Mouse (Mus musculus): ENCODE results near the gene Prm3. TPM values are rescaled to one million over a fixed set of nuclear protein-coding genes. Genes with fewer than 3 reads are reported as not detected.
"Not testable (repeated sequence)": the region's sequence is repeated elsewhere in the genome, so short reads cannot be mapped to it uniquely, and the experiment has no call there.

The Prm3 gene
- polyA plus RNA-seq, 1 experiment from 2014 or later: not detected

DNA sequence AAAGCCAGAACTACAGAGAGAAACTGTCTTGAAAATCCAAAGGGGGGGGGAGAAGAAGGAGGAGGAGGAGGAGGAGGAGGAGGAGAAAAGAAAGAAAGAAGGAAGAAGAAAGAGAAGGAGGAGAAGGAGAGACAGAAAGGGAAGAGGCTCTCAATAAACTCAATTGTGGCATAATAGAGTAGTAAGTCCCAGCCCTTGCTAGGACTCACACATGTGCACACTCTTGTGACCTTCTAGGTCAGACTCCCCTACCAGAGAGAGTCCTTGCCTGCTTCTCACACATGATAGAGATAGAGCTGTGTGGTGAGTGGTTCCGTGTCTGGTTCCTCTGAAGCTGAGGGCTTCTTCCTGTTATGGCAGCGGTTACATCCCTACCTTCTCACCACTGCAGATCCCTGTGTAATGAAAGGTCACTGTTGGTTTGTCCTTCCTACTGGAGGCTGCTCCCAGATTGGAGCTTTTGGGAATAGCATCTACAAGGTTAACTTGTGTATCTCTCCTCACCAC lies 22.2 kb upstream of the Prm3 start, which contains the start of gene Gm11172:
Gene Gm11172 (plus strand): TSS at position 51 of the 507 bp plus-strand sequence.
- no peak within 1 kb of the TSS for H3K4me2 ChIP-seq (ENCODE audit: low read depth, low read length)
- H3K27ac ChIP-seq (ENCODE audit: low read length): no peak within 1 kb of the TSS
- H3K9ac ChIP-seq (ENCODE audit: low read length): no peak within 1 kb of the TSS
- 80% methylated on average over 2 of the region's 2 CpGs for WGBS
- no peak for ATAC-seq (replicated peaks; ENCODE audit: extremely low read depth, insufficient read depth, low FRiP score)
- no peaks in the 10 kb centered on the region for H3K27me3 ChIP-seq (ENCODE audit: control insufficient read depth, insufficient read depth, low read length)
- no peaks in the 10 kb centered on the region for H3K9me3 ChIP-seq (replicated peaks; ENCODE audit: control insufficient read depth, low read length)
- H3K4me3 ChIP-seq (ENCODE audit: low read length): no peak within 1 kb of the TSS
- peaks cover 9% of the 10 kb centered on the region for H3K4me1 ChIP-seq (ENCODE audit: control insufficient read depth, insufficient read depth, low read length)
- no peaks in the 10 kb centered on the region for H3K36me3 ChIP-seq (ENCODE audit: control insufficient read depth, insufficient read depth)

DNA sequence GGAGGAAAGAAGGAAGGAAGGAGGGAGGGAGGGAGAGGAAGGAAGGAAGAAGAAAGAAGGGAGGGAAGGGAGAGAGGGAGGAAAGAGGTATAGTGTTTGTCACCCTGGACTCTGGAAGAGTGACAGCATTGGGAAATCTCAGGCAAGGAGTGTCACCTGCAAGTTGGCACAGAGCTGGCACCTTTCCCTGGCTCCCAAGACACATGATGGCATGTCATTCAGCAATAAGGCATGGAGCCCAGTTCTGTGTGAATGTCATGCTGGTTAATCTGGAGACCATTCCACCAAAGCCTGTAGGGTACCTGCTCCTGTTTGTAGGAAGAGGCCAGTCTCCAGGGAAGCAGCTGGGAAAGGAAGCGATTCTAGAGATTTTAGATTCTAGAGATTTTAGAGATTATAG lies 19.7 kb upstream of the Prm3 start:
- no peak overlapping the region for H3K27ac ChIP-seq (ENCODE audit: low read length)
- H3K36me3 ChIP-seq (ENCODE audit: control insufficient read depth, insufficient read depth): no peaks in the 10 kb centered on the region
- no peak overlapping the region for H3K4me2 ChIP-seq (ENCODE audit: low read depth, low read length)
- ATAC-seq (replicated peaks; ENCODE audit: extremely low read depth, insufficient read depth, low FRiP score): no peak
- no peak overlapping the region for H3K4me3 ChIP-seq (ENCODE audit: low read length)
- H3K4me1 ChIP-seq (ENCODE audit: control insufficient read depth, insufficient read depth, low read length): peaks cover 9% of the 10 kb centered on the region
- WGBS: 91% methylated on average over 1 of the region's 1 CpGs
- no peak overlapping the region for H3K9ac ChIP-seq (ENCODE audit: low read length)
- no peaks in the 10 kb centered on the region for H3K9me3 ChIP-seq (replicated peaks; ENCODE audit: control insufficient read depth, low read length)
- no peaks in the 10 kb centered on the region for H3K27me3 ChIP-seq (ENCODE audit: control insufficient read depth, insufficient read depth, low read length)

- Histone ChIP-seq H3K36me3 (ENCODE audit: control insufficient read depth, insufficient read depth) (no peaks in the 10 kb centered on the region), H3K4me3 (ENCODE audit: low read length) (no peak within 1 kb of the TSS), H3K27ac (ENCODE audit: low read length) (no peak within 1 kb of the TSS), H3K9ac (ENCODE audit: low read length) (no peak within 1 kb of the TSS), H3K27me3 (ENCODE audit: control insufficient read depth, insufficient read depth, low read length) (no peaks in the 10 kb centered on the region), H3K4me1 (ENCODE audit: control insufficient read depth, insufficient read depth, low read length) (no peaks in the 10 kb centered on the region), H3K9me3 (replicated peaks; ENCODE audit: control insufficient read depth, low read length) (no peaks in the 10 kb centered on the region), H3K4me2 (ENCODE audit: low read depth, low read length) (no peak within 1 kb of the TSS)
- peak; percentile 63 for ATAC-seq (replicated peaks; ENCODE audit: extremely low read depth, insufficient read depth, low FRiP score)
- 69% methylated on average over 10 of the region's 10 CpGs for WGBS
Observed at GRCm38 (mm10) chr16:10805789-10806527, 15.2 kb upstream of the Prm3 start, which contains the start of gene Prm1. Gene Prm1, minus strand, starts transcription at chr16:10805839.

- not testable (repeated sequence) for H3K9me3 ChIP-seq (replicated peaks; ENCODE audit: control insufficient read depth, low read length); H3K27me3 ChIP-seq (ENCODE audit: control insufficient read depth, insufficient read depth, low read length); H3K4me2 ChIP-seq (ENCODE audit: low read depth, low read length); H3K9ac ChIP-seq (ENCODE audit: low read length); H3K27ac ChIP-seq (ENCODE audit: low read length); H3K36me3 ChIP-seq (ENCODE audit: control insufficient read depth, insufficient read depth); ATAC-seq (replicated peaks; ENCODE audit: extremely low read depth, insufficient read depth, low FRiP score); H3K4me1 ChIP-seq (ENCODE audit: control insufficient read depth, insufficient read depth, low read length); H3K4me3 ChIP-seq (ENCODE audit: low read length)
- 70% methylated on average over 3 of the region's 3 CpGs for WGBS
Observed at GRCm38 (mm10) chr16:10802420-10802819, 11.7 kb upstream of the Prm3 start.

GRCm38 (mm10) chr16:10796034-10796433 lies 5.3 kb upstream of the Prm3 start, which contains the start of gene Prm2:
Gene Prm2, minus strand, starts transcription at chr16:10796134.
- H3K4me2 ChIP-seq (ENCODE audit: low read depth, low read length): no peak within 1 kb of the TSS
- 76% methylated on average over 6 of the region's 6 CpGs for WGBS
- ATAC-seq (replicated peaks; ENCODE audit: extremely low read depth, insufficient read depth, low FRiP score): no peak
- H3K36me3 ChIP-seq (ENCODE audit: control insufficient read depth, insufficient read depth): no peaks in the 10 kb centered on the region
- H3K27ac ChIP-seq (ENCODE audit: low read length): no peak within 1 kb of the TSS
- no peak within 1 kb of the TSS for H3K4me3 ChIP-seq (ENCODE audit: low read length)
- H3K9ac ChIP-seq (ENCODE audit: low read length): no peak within 1 kb of the TSS
- H3K9me3 ChIP-seq (replicated peaks; ENCODE audit: control insufficient read depth, low read length): no peaks in the 10 kb centered on the region
- H3K4me1 ChIP-seq (ENCODE audit: control insufficient read depth, insufficient read depth, low read length): no peaks in the 10 kb centered on the region
- H3K27me3 ChIP-seq (ENCODE audit: control insufficient read depth, insufficient read depth, low read length): no peaks in the 10 kb centered on the region; the same call in 1 of the 2 replicates

GRCm38 (mm10) chr16:10788866-10789265 lies 1.8 kb downstream of the Prm3 start:
- 75% methylated on average over 4 of the region's 4 CpGs for WGBS
- no peak overlapping the region for H3K4me2 ChIP-seq (ENCODE audit: low read depth, low read length)
- no peaks in the 10 kb centered on the region for H3K9me3 ChIP-seq (replicated peaks; ENCODE audit: control insufficient read depth, low read length)
- H3K4me3 ChIP-seq (ENCODE audit: low read length): no peak overlapping the region
- H3K36me3 ChIP-seq (ENCODE audit: control insufficient read depth, insufficient read depth): no peaks in the 10 kb centered on the region
- ATAC-seq (replicated peaks; ENCODE audit: extremely low read depth, insufficient read depth, low FRiP score): no peak
- no peak overlapping the region for H3K27ac ChIP-seq (ENCODE audit: low read length)
- H3K4me1 ChIP-seq (ENCODE audit: control insufficient read depth, insufficient read depth, low read length): peaks cover 20% of the 10 kb centered on the region
- no peak overlapping the region for H3K9ac ChIP-seq (ENCODE audit: low read length)
- H3K27me3 ChIP-seq (ENCODE audit: control insufficient read depth, insufficient read depth, low read length): no peaks in the 10 kb centered on the region

DNA sequence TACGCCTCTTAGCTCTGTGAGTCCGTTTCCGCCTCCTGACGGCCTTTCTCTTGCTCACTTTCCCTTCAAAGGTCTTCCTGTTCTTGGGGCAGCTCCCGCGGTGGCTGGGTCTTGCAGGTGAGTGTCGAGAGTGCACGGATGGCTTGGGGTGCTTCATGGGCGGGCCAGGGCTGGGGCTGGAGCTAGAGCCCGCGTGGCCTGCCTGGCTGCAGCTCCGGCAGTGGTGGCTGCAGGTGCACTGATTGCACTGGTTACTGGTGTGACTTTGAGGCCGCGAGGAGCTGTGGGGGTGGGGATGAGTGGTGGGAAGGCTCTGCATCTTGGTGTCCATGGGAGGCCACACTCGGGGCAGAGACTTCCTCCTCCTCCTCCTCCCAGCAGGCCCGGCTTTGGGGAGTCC lies 2.4 kb downstream of the Prm3 start, which contains the start of gene Tnp2:
Gene Tnp2 (minus strand): TSS at position 390 of the 400 bp plus-strand sequence.
- Histone ChIP-seq H3K27me3 (ENCODE audit: control insufficient read depth, insufficient read depth, low read length) (no peaks in the 10 kb centered on the region), H3K36me3 (ENCODE audit: control insufficient read depth, insufficient read depth) (no peaks in the 10 kb centered on the region), H3K4me1 (ENCODE audit: control insufficient read depth, insufficient read depth, low read length) (peaks cover 26% of the 10 kb centered on the region), H3K4me2 (ENCODE audit: low read depth, low read length) (no peak within 1 kb of the TSS), H3K4me3 (ENCODE audit: low read length) (no peak within 1 kb of the TSS), H3K9ac (ENCODE audit: low read length) (no peak within 1 kb of the TSS), H3K9me3 (replicated peaks; ENCODE audit: control insufficient read depth, low read length) (no peaks in the 10 kb centered on the region), H3K27ac (ENCODE audit: low read length) (no peak within 1 kb of the TSS)
- ATAC-seq (replicated peaks; ENCODE audit: extremely low read depth, insufficient read depth, low FRiP score): no peak
- WGBS: 54% methylated on average over 15 of the region's 16 CpGs

DNA sequence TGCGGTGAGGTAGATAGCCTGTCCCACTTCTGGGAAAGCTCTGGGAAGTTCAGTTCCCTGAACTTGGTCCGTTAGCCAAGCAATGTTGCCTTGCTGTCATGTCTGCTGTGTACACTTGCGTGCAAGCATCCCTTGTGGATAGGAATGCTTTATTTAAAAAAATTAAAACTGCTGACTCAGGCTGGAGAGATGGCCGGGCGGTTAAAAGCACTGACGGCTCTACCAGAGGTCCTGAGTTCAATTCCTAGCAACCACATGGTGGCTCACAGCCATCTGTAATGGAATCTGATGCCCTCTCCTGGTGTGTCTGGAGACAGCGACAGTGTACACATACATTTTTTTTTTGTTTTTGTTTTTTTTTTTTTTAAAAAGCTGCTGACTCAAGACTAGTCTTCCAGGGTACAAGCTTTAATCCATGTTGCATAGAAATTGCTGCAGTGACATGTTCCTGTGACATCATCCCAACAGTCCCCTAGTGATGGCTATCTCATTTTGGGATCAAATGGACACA lies 3.1 kb downstream of the Prm3 start:
- Histone ChIP-seq H3K4me2 (ENCODE audit: low read depth, low read length) (no peak overlapping the region), H3K4me3 (ENCODE audit: low read length) (no peak overlapping the region), H3K9ac (ENCODE audit: low read length) (no peak overlapping the region), H3K4me1 (ENCODE audit: control insufficient read depth, insufficient read depth, low read length) (peaks cover 33% of the 10 kb centered on the region), H3K9me3 (replicated peaks; ENCODE audit: control insufficient read depth, low read length) (no peaks in the 10 kb centered on the region), H3K27ac (ENCODE audit: low read length) (no peak overlapping the region; the same call in 1 of the 2 replicates), H3K36me3 (ENCODE audit: control insufficient read depth, insufficient read depth) (no peaks in the 10 kb centered on the region), H3K27me3 (ENCODE audit: control insufficient read depth, insufficient read depth, low read length) (no peaks in the 10 kb centered on the region)
- no peak for ATAC-seq (replicated peaks; ENCODE audit: extremely low read depth, insufficient read depth, low FRiP score)
- 65% methylated on average over 7 of the region's 7 CpGs for WGBS

Measured in heart, embryonic 16.5 days (tissue).